Mouse (Mus musculus): ENCODE results near the gene Nrp2.

Gene Nrp2

DNA sequence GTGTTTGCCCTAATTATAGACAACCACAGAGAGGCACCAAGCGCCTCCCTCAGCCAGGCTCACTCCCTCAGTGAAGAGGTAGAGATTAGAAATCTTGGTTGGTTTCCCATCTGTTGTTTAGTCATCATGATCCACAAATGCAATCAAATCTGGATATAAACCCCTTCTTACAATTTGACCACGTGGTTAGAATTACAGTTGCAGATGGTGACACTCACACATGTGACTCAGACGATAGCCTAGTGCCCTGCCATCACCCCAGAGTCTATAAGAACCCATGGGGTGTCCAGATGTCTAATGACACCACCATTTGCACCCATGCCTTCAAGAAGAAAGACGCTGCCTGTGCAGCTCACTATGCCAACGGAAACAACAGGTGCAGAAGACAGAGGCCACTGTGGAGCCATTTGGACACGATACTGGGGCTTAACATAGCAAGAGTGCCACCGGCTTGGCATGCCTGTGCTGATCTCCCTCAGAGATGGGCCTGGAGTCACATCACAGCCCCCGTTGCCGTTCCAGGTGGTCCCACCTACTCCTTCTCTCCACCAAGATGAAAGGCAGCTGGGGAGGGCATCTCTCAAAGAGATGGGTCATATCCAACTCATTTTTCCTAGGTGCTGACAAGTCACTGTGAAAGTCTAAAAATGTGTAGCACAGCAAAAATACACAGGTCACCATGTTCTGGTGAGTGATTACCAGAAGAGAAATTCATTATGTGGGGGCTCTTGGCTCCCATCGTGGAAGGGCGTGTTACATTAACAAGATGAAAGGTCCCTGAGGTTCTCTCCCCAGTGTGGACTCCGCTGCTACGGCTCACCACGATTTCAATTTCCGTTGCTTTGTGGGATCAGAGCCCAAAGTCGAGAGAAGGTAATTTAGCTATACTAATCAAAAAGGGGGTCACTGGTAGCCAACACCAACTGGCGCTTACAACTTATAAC is 123.0 kb downstream of the Nrp2 start:
- no peak for DNase-seq

DNA sequence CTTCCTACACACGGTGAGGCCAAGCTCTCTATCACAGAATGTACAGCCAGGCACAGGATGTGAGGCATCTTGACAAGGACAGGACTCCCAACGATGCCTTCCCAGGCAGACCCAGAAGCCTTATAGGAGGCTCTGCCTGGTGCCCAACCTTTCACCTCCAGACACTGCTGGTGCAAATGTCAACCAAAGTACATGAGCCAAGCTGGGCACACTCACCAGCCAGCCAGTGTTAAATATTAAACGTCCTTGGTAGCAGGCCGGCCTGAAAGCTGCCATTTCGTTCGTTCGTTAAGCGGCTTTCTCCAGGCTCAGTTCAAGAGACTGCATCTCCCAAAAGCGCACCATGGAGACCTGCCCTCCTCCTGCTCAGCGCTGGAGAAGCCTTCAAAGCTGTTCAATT is 124.2 kb downstream of the Nrp2 start:
- no peak for DNase-seq

- no peak for DNase-seq
Measured at GRCm38 (mm10) chr1:62828156-62828555, 125.1 kb downstream of the Nrp2 start.

- no peak for DNase-seq
Measured at GRCm38 (mm10) chr1:62829690-62830417, 126.8 kb downstream of the Nrp2 start.

GRCm38 (mm10) chr1:62830418-62830769 is 127.3 kb downstream of the Nrp2 start:
- no peak for DNase-seq

DNA sequence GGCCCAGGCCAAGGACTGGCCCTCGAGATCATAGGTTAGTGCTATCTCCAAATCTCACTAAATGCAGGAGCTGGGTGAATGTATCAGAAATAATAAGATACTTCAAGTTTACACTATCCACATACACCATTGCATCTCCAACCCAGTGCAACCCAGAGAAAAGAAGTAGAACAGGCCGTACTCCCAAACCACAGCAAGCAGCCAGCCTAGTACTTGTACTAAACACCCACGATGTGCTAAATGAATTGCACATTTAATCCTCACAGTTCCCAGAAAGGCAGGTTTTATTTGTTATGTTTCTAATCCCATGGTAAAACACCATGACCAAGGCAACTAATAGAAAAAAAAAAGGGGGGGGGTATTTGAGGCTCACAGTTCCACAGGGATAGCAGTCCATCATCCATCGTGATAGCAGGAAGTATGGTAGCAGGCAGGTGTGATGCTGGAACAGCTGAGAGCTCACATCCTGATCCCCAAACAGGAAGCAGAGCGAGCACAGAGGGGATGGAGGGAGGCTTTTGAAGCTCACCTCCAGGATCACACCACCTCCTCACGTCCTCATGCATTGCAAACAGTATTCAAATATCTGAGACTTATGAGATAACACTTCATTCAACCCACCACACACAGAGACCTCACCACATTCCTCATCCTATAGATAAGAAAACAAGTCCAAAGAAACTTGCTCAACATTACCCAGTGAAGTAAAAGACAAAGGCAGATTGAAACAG is 128.8 kb downstream of the Nrp2 start:
- no peak for DNase-seq

DNA sequence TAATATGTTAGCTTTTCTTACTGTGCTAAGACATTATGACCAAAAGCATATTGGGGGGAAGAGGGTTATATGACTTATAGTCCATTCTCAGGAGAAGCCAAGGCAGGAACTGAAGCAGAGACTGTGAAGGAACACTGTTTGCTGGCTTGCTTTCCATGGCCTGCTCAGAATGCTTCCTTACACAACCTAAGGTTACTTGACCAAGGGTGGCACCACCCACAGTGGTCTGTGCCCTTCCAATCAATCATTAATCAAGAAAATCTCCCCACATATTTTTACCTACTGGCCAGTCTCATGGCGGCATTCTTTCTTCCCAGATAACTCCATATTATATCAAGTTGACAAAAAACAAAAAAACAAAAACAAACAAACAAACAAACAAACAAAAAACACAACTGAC is 130.3 kb downstream of the Nrp2 start:
- DNase-seq: no peak

- no peak for DNase-seq
Measured at GRCm38 (mm10) chr1:62834443-62835185, 131.5 kb downstream of the Nrp2 start.

- no peak for DNase-seq
Measured at GRCm38 (mm10) chr1:62838083-62838482, 135.0 kb downstream of the Nrp2 start.

- no peak for DNase-seq
Measured at GRCm38 (mm10) chr1:62838631-62839030, 135.5 kb downstream of the Nrp2 start.

DNA sequence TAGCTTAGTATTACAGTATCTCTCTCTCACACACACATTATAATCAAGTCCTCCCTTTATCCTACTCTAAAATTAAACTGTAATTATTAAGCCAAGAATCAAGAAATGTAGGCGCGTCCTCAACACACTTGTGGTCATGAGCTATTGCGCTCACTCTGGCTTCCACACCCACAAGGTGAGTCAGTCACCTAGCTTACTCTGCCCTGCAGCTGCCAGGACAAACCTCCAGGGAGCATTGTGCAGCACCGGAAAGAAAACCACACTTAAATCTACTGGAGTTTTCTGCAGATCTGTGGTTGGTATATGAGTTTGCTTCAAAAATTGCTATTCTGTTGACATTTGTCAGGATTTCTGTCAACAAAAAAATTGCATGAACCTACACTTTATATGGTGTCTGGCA is 140.1 kb downstream of the Nrp2 start:
- DNase-seq: no peak

DNA sequence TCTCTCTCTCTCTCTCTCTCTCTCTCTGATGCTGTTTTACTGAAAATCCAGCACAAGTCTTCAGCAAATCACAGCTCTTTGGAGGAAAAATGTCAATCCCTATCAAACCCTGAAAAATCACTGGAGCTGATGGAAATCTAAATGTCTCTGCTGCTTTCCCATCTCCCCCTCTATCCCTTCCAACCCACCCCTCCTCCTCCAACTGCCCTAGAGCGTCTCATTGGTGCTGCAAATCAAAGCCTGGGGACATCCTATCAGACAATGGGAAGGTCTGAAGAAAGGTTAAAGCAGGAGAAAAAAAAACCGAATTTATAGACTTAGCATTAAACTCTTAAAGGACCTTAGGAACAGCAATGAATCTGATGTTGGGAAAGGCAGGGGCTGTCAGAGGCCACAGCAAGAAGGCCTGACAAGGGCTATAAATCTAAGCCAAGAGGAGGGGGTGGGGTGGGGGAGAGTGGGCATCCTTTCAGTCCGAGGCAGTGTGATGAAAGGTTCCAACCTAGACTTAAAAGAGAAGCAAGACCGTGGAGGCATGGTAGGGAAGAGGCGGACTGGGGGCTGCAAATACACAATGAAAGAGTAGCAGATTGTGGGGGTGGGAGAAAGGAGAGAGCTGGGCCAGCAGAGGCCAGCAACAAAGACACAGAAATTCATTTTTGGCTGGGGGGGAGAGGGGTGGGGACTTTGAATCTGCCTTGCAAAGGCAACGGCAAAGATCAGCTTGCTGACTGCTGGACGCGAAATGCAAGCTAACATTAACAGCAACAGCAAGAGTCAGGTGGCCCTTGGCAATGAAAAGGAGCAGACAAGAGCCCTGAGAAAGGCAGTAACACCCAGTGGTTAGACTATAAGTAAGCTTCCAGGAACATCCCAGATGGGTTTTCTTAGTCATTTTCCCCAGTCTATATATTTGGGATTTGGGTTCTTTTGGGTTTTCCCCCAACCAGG is 148.2 kb downstream of the Nrp2 start:
- DNase-seq: no peak

DNA sequence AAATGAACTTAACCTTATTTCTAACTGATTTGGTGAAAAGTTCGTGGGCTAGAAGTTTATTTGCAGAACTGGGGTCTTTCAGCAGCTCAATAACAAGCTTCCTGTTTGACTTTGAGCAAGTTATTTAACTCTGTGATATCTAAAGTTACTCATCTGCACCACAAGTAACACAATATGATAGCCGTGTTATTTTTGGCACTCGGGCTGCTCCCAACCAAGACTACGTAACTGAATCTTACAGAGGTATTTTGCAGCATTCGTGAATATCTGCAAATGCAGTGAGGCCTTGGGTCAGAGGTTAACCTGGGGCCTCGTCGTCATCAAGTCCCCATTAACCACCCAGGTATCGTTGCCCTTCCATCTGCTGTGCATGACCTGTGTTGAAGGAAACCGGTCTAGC is 150.3 kb downstream of the Nrp2 start:
- no peak for DNase-seq

GRCm38 (mm10) chr1:62853996-62854395 is 150.9 kb downstream of the Nrp2 start:
- no peak for DNase-seq

DNA sequence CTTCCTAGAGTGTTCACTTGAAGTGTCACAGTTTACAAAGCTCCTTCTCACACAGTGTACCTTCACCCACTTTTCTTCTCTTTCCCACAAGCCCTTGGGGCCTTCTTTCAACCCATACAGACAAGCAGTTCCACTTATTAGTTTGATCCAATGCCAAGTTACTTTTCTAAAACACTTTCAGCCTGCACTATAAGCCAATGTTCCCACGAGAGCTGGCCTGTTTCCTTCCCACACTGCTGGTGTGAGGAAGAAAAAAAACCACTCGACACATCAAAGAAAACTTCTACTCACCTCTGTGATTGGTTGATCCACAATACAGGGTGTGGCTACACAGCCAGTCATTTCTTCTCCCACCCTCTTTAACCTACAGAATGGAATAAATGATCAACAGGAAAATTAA is 156.0 kb downstream of the Nrp2 start:
- no peak for DNase-seq

DNA sequence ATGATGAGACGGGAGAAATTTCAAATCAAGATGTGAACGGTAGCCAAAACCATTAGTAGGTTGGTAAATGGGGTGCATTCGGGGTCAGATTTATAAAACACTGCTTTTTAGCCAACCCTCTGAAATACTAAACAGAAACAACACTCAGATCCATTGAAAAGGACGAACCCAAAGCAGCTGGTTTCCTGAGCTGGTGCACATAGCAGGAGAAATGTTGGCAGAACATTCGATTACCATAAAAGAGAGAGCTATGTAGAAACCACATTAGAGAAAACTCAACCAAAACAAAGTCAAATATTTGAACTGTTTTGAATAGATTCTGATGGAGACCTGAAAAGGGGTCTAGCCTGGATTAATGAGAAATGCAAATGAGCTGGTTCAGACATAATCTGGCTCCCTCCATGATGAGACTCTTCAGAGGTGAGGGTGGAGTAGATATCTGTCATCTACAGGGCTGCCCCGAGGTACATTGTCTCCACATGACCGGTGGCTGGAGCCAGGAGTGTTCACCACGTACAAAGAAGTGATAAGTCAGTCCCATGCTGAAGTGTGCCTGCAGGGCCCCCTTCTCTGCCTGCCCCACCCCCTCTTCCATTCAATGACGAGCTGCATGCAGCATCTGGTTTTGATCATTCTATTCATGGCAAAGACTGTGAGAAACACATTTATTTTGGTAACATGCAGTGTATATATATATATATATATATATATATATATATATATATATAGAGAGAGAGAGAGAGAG is 156.6 kb downstream of the Nrp2 start:
- DNase-seq: no peak

DNA sequence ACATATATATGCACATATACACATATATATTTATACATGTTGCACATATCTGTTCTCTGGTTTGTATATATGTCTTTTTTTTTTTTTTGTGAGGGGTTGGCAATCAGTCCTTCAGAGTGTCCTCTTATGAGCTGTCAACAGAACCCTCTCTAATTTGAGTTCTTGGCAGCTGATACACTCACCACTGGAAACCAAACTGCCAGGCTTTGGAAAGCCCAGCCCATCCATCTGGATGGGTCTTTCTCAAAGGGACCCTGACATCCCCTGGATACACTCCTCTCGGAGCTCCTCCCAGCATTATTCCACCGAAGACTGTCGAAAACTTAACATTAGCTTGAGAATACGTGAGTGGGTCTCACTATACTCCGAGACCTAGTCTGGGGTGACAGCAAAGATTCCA is 157.2 kb downstream of the Nrp2 start:
- DNase-seq: no peak

- DNase-seq: peak; percentile 20
Measured at GRCm38 (mm10) chr1:62860788-62861187, 157.7 kb downstream of the Nrp2 start.
